Mouse (Mus musculus) cerebellum, adult 2 months (tissue): ENCODE measurements around the gene Arsg.

Source experiments
- CTCF ChIP-seq: fragments of 200-500 bp; IDR thresholded peaks from 2 replicates; pipeline ENCODE4 v1.5.1; 2011; ENCODE audit warnings: low read depth, mild to moderate bottlenecking, control low read depth, low read length, moderate library complexity, borderline replicate concordance; ENCODE audit not compliant: insufficient read depth
- POLR2A ChIP-seq: fragments of 200-500 bp; IDR thresholded peaks from 2 replicates; pipeline ENCODE4 v1.6.1; 2011; ENCODE audit warnings: low read length, control low read depth, borderline replicate concordance; ENCODE audit not compliant: insufficient read depth

DNA sequence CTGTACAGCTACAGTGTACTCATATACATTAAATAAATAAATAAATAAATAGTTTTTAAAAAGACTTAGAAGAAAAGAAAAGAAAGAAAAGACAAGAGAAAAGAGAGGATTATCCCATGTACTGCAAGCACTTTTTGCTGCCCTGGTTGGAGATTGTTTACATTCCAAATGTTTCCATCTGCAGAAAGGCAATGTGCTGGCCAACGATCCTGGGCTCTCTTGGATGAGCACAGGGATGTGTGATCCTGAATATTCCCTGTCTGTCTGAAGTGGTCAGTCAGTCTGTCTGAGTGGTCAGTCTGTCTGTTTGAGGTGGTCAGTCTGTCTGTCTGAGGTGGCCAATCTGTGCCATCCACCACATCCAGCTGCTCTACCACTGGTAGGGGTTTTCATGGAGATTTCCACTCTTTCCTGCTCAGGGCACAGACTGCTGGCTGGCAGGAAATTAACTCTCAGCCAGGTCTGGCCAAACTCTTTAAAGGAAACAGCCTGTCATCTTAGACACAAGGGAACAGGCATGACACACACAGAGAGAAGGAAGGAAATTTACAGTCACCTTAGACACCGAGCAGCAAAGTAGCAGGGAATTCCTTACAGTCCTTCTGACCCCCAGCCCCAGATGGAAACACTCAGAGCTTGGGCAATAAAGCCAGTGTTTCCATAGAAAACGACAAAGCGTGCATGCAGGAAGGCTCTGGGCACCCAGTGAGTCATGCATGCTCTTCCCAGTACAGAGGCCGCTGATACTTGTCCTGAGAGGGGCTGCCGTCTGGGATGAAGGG is 120.2 kb downstream of the Arsg start:
- no peak for TF ChIP-seq CTCF
- TF ChIP-seq POLR2A, result no peak
